In the genomic region with DNA sequence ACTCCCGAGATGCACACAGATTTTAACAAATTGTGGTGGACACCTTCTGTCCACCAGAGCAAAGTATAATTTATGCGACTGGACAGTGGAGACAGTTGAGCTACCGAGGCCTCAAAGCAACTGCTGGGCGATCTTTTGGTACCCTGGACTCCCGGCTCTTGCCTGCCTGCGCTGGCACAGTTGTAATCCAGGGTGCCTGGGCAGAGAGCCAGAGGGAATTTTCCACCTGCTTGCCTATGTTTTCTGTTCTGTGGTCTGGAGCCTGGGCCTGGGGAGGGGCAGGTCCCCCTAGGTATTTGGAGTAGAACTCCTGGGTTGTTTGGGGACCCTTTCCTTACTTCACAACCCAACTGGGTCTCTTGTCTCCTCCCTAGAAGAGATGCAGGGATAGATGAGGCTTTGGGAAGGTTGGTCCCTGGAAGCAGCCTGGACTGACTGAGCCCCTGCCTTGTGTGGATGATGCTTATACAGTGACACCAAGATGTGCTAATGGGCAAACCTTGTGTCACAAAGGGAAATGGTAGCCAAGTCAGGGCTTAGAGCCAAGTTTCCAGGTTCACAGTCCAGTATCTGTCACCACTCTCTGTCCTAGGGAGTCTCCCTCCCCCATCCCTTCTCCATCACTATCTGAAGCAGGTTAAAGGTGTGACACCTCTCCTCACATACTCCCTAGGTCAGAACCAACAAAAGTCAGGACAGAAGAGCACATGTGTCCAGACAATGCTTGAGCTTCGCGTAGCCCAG, we compare ENCODE assay signal across 18 mouse cellular contexts. TPM values are rescaled to one million over a fixed set of nuclear protein-coding genes. Genes with fewer than 3 reads are reported as not detected.
DNase-seq lines count a peak whose midpoint lies in the region; TF ChIP-seq lines count a peak whose summit lies in the region.
"Had no signal": no experiment of that assay in that cellular context is flagged by ENCODE, and none has a peak within 500 bp of the region (broad histone marks: within the 10 kb centered on the region; RNA-seq: fewer than 3 reads in every experiment).

No protein-coding gene starts in this region.

- H3K4me1 ChIP-seq in thymus, adult 2 months (replicated peaks; ENCODE audit: control insufficient read depth, insufficient read depth, low read length): no peaks in the 10 kb centered on the region

- no peaks in the 10 kb centered on the region for H3K36me3 ChIP-seq in thymus, adult 2 months (ENCODE audit: control insufficient read depth, insufficient read depth, low read length)
- H3K36me3 ChIP-seq: G1E; heart, embryonic 13.5 days; hindbrain, embryonic 10.5 days; midbrain, embryonic 13.5 days had no signal

- no peak for TF ChIP-seq CTCF in thymus, adult 2 months (IDR thresholded peaks at IDR 0.05; ENCODE audit: borderline replicate concordance, control insufficient read depth, extremely low read depth, insufficient read depth, low read length, poor library complexity)

- no peak overlapping the region for H3K4me3 ChIP-seq in thymus, adult 2 months (ENCODE audit: control insufficient read depth, insufficient read depth, low read length)
- H3K4me3 ChIP-seq: heart, embryonic 13.5 days; hindbrain, embryonic 10.5 days; midbrain, embryonic 13.5 days had no signal

- peak; percentile 49 to 56 for DNase-seq in cerebellum, postnatal 36 days
- DNase-seq in cerebellum, adult 11 months: no peak
- peak; percentile 63 for DNase-seq in adrenal gland, adult 2 months
- DNase-seq in adrenal gland, postnatal 36 days: peak; percentile 71 to 76
- peak; percentile 91 to 93 for DNase-seq in kidney, postnatal 25 days
- no peak for DNase-seq in thymus, adult 2 months
- DNase-seq in testis, postnatal 14 days (ENCODE audit: low spot score): no peak
- DNase-seq in right cerebral cortex, adult 18-20 months: no peak
- DNase-seq: embryo, embryonic 11 days; layer of hippocampus, postnatal 36 days; lung, adult 18-20 months; lung, postnatal 4 days; spleen, adult 18-20 months had no signal

- no peak overlapping the region for H3K27ac ChIP-seq in thymus, adult 2 months (ENCODE audit: control insufficient read depth, insufficient read depth, low read length)
- H3K27ac ChIP-seq: heart, embryonic 13.5 days; midbrain, embryonic 13.5 days had no signal

- TF ChIP-seq POLR2A in thymus, adult 2 months (IDR thresholded peaks at IDR 0.05; ENCODE audit: control insufficient read depth, extremely low read depth, insufficient read depth, low read length, poor library complexity): no peak

- H3K27me3 ChIP-seq in thymus, adult 2 months (ENCODE audit: control insufficient read depth, insufficient read depth, low read length): no peaks in the 10 kb centered on the region
- H3K27me3 ChIP-seq: midbrain, embryonic 13.5 days had no signal

- 88% methylated on average over 8 of the region's 8 CpGs for WGBS in thymus, adult 2 months

RNA-seq across cellular contexts. Expression of a gene that starts 14.6 kb away (rescaled TPM):
- 1 to 10 TPM in 1 of 2 experiments, under 1 TPM in 1; 0.61 to 2.2 TPM for total RNA-seq in adrenal gland, adult 2 months (2021)
- 2.3 and 3.0 TPM in 2 replicates for polyA plus RNA-seq in adrenal gland, adult 2 months (2012; rRNA removed)
- 1 to 10 TPM in 1 of 2 experiments, under 1 TPM in 1; 0.83 to 1.5 TPM for total RNA-seq in adrenal gland, postnatal 36 days (2021)
- polyA plus RNA-seq in thymus, adult 2 months (2012; rRNA removed): 0.50 and 0.77 TPM in 2 replicates
- polyA plus RNA-seq: G1E; heart, embryonic 13.5 days; hindbrain, embryonic 10.5 days; inflammation-experienced regulatory T-cells, adult 6 months had no signal

RNA-seq across cellular contexts. Expression of a gene that starts 35.4 kb away (rescaled TPM):
- total RNA-seq in adrenal gland, adult 2 months (2021): 10 to 100 TPM; 59.4 to 62.2 TPM
- polyA plus RNA-seq in adrenal gland, adult 2 months (2012; rRNA removed): 41.5 and 43.2 TPM in 2 replicates
- total RNA-seq in adrenal gland, postnatal 36 days (2021): 10 to 100 TPM; 52.5 to 56.3 TPM
- 54.7 and 59.4 TPM in 2 replicates for polyA plus RNA-seq in thymus, adult 2 months (2012; rRNA removed)

RNA-seq across cellular contexts. Expression of a gene that starts 49.6 kb away (rescaled TPM):
- 1 to 10 TPM; 1.6 to 1.8 TPM for total RNA-seq in adrenal gland, adult 2 months (2021)
- polyA plus RNA-seq in adrenal gland, adult 2 months (2012; rRNA removed): 2.6 and 2.7 TPM in 2 replicates
- total RNA-seq in adrenal gland, postnatal 36 days (2021): 1 to 10 TPM in 1 of 2 experiments, under 1 TPM in 1; 0.63 to 1.1 TPM
- polyA plus RNA-seq in thymus, adult 2 months (2012; rRNA removed): 219 and 275 TPM in 2 replicates
- total RNA-seq: layer of hippocampus, postnatal 36 days had no signal

Comparison
In these comparisons a context has a peak if more than half of its experiments do, and no peak if none do; other contexts are left out.
1. DNase-seq: peak in cerebellum, postnatal 36 days (2 of 2), adrenal gland, adult 2 months (single experiment), adrenal gland, postnatal 36 days (2 of 2) and kidney, postnatal 25 days (2 of 2); none in cerebellum, adult 11 months (single experiment), thymus, adult 2 months (single experiment), testis, postnatal 14 days (single experiment) and right cerebral cortex, adult 18-20 months (single experiment).